Mouse (Mus musculus) cerebellum, adult 9-11 months (tissue): Measurements from ENCODE around the gene Spg11.
"Not testable (repeated sequence)": the region's sequence is repeated elsewhere in the genome, so short reads cannot be mapped to it uniquely, and the experiment has no call there.

Source experiments
- DNase-seq: peaks from one replicate; pipeline ENCODE4 v3.0.0; 2022

The Spg11 gene

GRCm38 (mm10) chr2:122143111-122143510, 24.9 kb upstream of the Spg11 start:
- DNase-seq = no peak

GRCm38 (mm10) chr2:122141332-122141967, 23.3 kb upstream of the Spg11 start:
- no peak for DNase-seq

GRCm38 (mm10) chr2:122140815-122141214, 22.6 kb upstream of the Spg11 start:
- no peak for DNase-seq

- DNase-seq = no peak
Measured at GRCm38 (mm10) chr2:122137839-122138465, 19.8 kb upstream of the Spg11 start.

- no peak for DNase-seq
Measured at GRCm38 (mm10) chr2:122132618-122133017, 14.4 kb upstream of the Spg11 start.

- DNase-seq = no peak
Measured at GRCm38 (mm10) chr2:122132078-122132477, 13.9 kb upstream of the Spg11 start.

GRCm38 (mm10) chr2:122127635-122128034, 9.4 kb upstream of the Spg11 start:
- no peak for DNase-seq

- no peak for DNase-seq
Measured at GRCm38 (mm10) chr2:122126765-122127347, 8.7 kb upstream of the Spg11 start.

- no peak for DNase-seq
Measured at GRCm38 (mm10) chr2:122125680-122126572, 7.7 kb upstream of the Spg11 start.

- DNase-seq = peak; percentile 19
Measured at GRCm38 (mm10) chr2:122116888-122117287, 1.3 kb downstream of the Spg11 start.

- DNase-seq = no peak
Measured at GRCm38 (mm10) chr2:122109714-122110113, 8.5 kb downstream of the Spg11 start.

GRCm38 (mm10) chr2:122108101-122108500, 10.1 kb downstream of the Spg11 start:
- no peak for DNase-seq

- DNase-seq = no peak
Measured at GRCm38 (mm10) chr2:122102070-122102469, 16.1 kb downstream of the Spg11 start.

GRCm38 (mm10) chr2:122097686-122098085, 20.5 kb downstream of the Spg11 start:
- not testable (repeated sequence) for DNase-seq

- DNase-seq = no peak
Measured at GRCm38 (mm10) chr2:122093844-122094243, 24.3 kb downstream of the Spg11 start.

- no peak for DNase-seq
Measured at GRCm38 (mm10) chr2:122086446-122086845, 31.7 kb downstream of the Spg11 start.

- peak; percentile 16 for DNase-seq
Measured at GRCm38 (mm10) chr2:122081728-122082456, 36.3 kb downstream of the Spg11 start.

- DNase-seq = no peak
Measured at GRCm38 (mm10) chr2:122069922-122070321, 48.3 kb downstream of the Spg11 start.

- DNase-seq = no peak
Measured at GRCm38 (mm10) chr2:122069144-122069912, 48.9 kb downstream of the Spg11 start.

GRCm38 (mm10) chr2:122066241-122066640, 51.9 kb downstream of the Spg11 start:
- no peak for DNase-seq

- DNase-seq = no peak
Measured at GRCm38 (mm10) chr2:122065200-122065969, 52.8 kb downstream of the Spg11 start.
